ENCODE assay signal across 8 mouse cellular contexts in the genomic region with DNA sequence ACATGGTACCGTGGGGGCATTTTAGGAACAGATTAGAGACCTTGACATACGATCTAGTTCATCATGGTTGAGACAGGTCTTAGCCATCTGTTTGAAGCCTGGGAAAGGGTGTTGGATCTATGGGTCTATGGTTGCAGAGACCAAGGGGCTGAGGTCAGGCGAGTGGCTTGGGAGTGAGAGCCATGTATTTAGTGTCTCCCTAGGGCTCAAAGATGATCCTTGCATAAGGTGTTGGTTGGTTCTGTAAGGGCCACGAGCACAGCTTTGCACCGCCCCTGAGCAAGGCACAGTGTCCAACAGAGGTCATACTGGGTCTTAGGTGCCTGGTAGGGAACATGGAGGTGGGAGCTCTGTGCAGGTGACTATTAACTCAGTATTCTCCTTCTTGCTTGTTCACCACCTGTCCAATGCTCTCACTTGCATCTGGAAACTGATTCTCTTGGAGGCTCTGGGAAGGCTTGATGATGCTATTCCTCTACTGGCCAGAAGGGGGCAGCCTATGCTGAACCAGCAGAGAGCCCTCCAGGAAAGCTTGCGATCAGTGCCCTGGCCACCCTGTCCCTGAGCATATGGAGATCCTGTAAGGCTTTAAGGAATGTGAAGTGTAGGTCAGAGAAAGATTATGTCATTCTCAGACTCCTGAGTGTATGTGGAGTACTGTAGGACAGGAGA. TPM values are rescaled to one million over a fixed set of nuclear protein-coding genes. Genes with fewer than 3 reads are reported as not detected.
A peak's percentile ranks its signal among the peaks of the same experiment; 100 is the strongest.
DNase-seq lines count a peak whose midpoint lies in the region; ATAC-seq and TF ChIP-seq lines count a peak whose summit lies in the region.
"Had no signal": no experiment of that assay in that cellular context is flagged by ENCODE, and none has a peak within 500 bp of the region (broad histone marks: within the 10 kb centered on the region; RNA-seq: fewer than 3 reads in every experiment).

No protein-coding gene starts in this region.

- ATAC-seq in forebrain, postnatal 0 days, result no peak
- ATAC-seq in lung, embryonic 16.5 days (ENCODE audit: low read depth), result peak; percentile 27

- H3K27ac ChIP-seq in cerebellum, adult 2 months (ENCODE audit: insufficient read depth, low read length), result no peak overlapping the region
- H3K27ac ChIP-seq in forebrain, postnatal 0 days (ENCODE audit: low read depth, low read length), result peak overlapping the region; percentile 35; the same call in 1 of the 2 replicates
- peak overlapping the region; percentile 82; the same call in 1 of the 2 replicates for H3K27ac ChIP-seq in hindbrain, embryonic 10.5 days
- H3K27ac ChIP-seq in lung, embryonic 16.5 days (ENCODE audit: low read length), result peak overlapping the region; percentile 82

- no peaks in the 10 kb centered on the region for H3K36me3 ChIP-seq in forebrain, postnatal 0 days (ENCODE audit: insufficient read depth)
- no peaks in the 10 kb centered on the region for H3K36me3 ChIP-seq in hindbrain, embryonic 10.5 days
- H3K36me3 ChIP-seq in lung, embryonic 16.5 days (ENCODE audit: control insufficient read depth, insufficient read depth, low read length), result no peaks in the 10 kb centered on the region

- H3K9me3 ChIP-seq in forebrain, postnatal 0 days (ENCODE audit: low read length), result no peaks in the 10 kb centered on the region
- H3K9me3 ChIP-seq in hindbrain, embryonic 10.5 days, result no peaks in the 10 kb centered on the region
- H3K9me3 ChIP-seq in lung, embryonic 16.5 days (ENCODE audit: control insufficient read depth, low read length), result no peaks in the 10 kb centered on the region

- TF ChIP-seq CTCF in cerebellum, adult 2 months (IDR thresholded peaks at IDR 0.05; ENCODE audit: borderline replicate concordance, insufficient read depth, low read depth, low read length), result peak; percentile 82
- peak; percentile 83 for TF ChIP-seq CTCF in forebrain, postnatal 0 days (IDR thresholded peaks at IDR 0.05; ENCODE audit: low read depth)

- peak; percentile 72 for DNase-seq in ZHBTc4 (ENCODE audit: low read depth, low spot score)
- DNase-seq in cerebellum, adult 2 months, result peak; percentile 52 to 60
- DNase-seq in forebrain, postnatal 0 days, result peak; percentile 74
- peak; percentile 60 for DNase-seq in hindbrain, embryonic 10.5 days (ENCODE audit: low spot score)
- DNase-seq in layer of hippocampus, adult 8-10 months (ENCODE audit: low spot score in 2 of 2), result peak; percentile 34 to 70
- DNase-seq in right cerebral cortex, adult 18-20 months, result peak; percentile 48

- no peak overlapping the region for H3K4me3 ChIP-seq in cerebellum, adult 2 months (replicated peaks; ENCODE audit: insufficient read depth, low read depth, low read length)
- peak overlapping the region; percentile 44 for H3K4me3 ChIP-seq in forebrain, postnatal 0 days (ENCODE audit: low read depth, low read length)
- no peak overlapping the region for H3K4me3 ChIP-seq in hindbrain, embryonic 10.5 days
- peak overlapping the region; percentile 66; the same call in 1 of the 2 replicates for H3K4me3 ChIP-seq in lung, embryonic 16.5 days (ENCODE audit: low read length)

- peaks cover 3% of the 10 kb centered on the region; the same call in 1 of the 2 replicates for H3K4me1 ChIP-seq in cerebellum, adult 2 months (ENCODE audit: control insufficient read depth, insufficient read depth, low read length)
- H3K4me1 ChIP-seq in forebrain, postnatal 0 days (ENCODE audit: insufficient read depth), result peaks cover 11% of the 10 kb centered on the region
- H3K4me1 ChIP-seq in hindbrain, embryonic 10.5 days (replicated peaks), result peaks cover 24% of the 10 kb centered on the region
- H3K4me1 ChIP-seq in lung, embryonic 16.5 days (replicated peaks; ENCODE audit: control insufficient read depth, insufficient read depth, low read length), result peaks cover 23% of the 10 kb centered on the region

- WGBS in cerebellum, adult 2 months, result 36% methylated on average over 6 of the region's 6 CpGs
- 41% methylated on average over 6 of the region's 6 CpGs for WGBS in forebrain, postnatal 0 days
- 52% methylated on average over 6 of the region's 6 CpGs for WGBS in hindbrain, embryonic 10.5 days
- 39% methylated on average over 6 of the region's 6 CpGs for WGBS in lung, embryonic 16.5 days

- H3K27me3 ChIP-seq in cerebellum, adult 2 months (ENCODE audit: control insufficient read depth, insufficient read depth, low read length), result no peaks in the 10 kb centered on the region
- no peaks in the 10 kb centered on the region for H3K27me3 ChIP-seq in forebrain, postnatal 0 days (ENCODE audit: insufficient read depth, low read length)
- peaks cover 53% of the 10 kb centered on the region for H3K27me3 ChIP-seq in hindbrain, embryonic 10.5 days (ENCODE audit: insufficient read depth, poor library complexity, severe bottlenecking)
- H3K27me3 ChIP-seq in lung, embryonic 16.5 days (ENCODE audit: control insufficient read depth, insufficient read depth, low read depth, low read length), result no peaks in the 10 kb centered on the region

- H3K4me2 ChIP-seq in forebrain, postnatal 0 days (ENCODE audit: low read depth), result peak overlapping the region; percentile 81
- peak overlapping the region; percentile 80 for H3K4me2 ChIP-seq in lung, embryonic 16.5 days (ENCODE audit: low read depth, low read length)

- H3K9ac ChIP-seq in forebrain, postnatal 0 days, result no peak overlapping the region; the same call in 1 of the 2 replicates
- H3K9ac ChIP-seq in lung, embryonic 16.5 days (ENCODE audit: low read length), result 0 out of 2 replicates have a peak overlapping the region, but pooled peaks have one; percentile 77

- no peak for TF ChIP-seq POLR2A in cerebellum, adult 2 months (IDR thresholded peaks at IDR 0.05; ENCODE audit: borderline replicate concordance, insufficient read depth, low read length)

RNA-seq across cellular contexts. Expression of a gene that starts 1.0 kb away (rescaled TPM):
- 7.5 and 8.1 TPM in 2 replicates for polyA plus RNA-seq in cerebellum, adult 2 months (2012; rRNA removed)
- total RNA-seq in forebrain, postnatal 0 days (2014; rRNA removed), result 21.9 and 45.1 TPM in 2 replicates
- 19.1 and 25.7 TPM in 2 replicates for polyA plus RNA-seq in forebrain, postnatal 0 days (2015; fragmentation: Nextera tagmentation; extraction: Ambion mirVana)
- 1.2 and 2.3 TPM in 2 replicates for polyA plus RNA-seq in hindbrain, embryonic 10.5 days (2016; fragmentation: Nextera tagmentation; extraction: Ambion mirVana)
- total RNA-seq in layer of hippocampus, adult 8-10 months (2022), result 10 to 100 TPM; 10.1 to 14.5 (median 13.5) TPM
- 570 and 624 TPM in 2 replicates for polyA plus RNA-seq in lung, embryonic 16.5 days (2015; fragmentation: Nextera tagmentation; extraction: Ambion mirVana)
- total RNA-seq: neutrophil, adult 5-6 weeks had no signal

RNA-seq across cellular contexts. Expression of a gene that starts 59.7 kb away (rescaled TPM):
- 78.7 and 99.2 TPM in 2 replicates for polyA plus RNA-seq in cerebellum, adult 2 months (2012; rRNA removed)
- total RNA-seq in forebrain, postnatal 0 days (2014; rRNA removed), result 41.3 and 44.5 TPM in 2 replicates
- polyA plus RNA-seq in forebrain, postnatal 0 days (2015; fragmentation: Nextera tagmentation; extraction: Ambion mirVana), result 9.3 and 11.4 TPM in 2 replicates
- 8.6 and 16.3 TPM in 2 replicates for polyA plus RNA-seq in hindbrain, embryonic 10.5 days (2016; fragmentation: Nextera tagmentation; extraction: Ambion mirVana)
- 10 to 100 TPM; 43.7 to 45.3 (median 44.5) TPM for total RNA-seq in layer of hippocampus, adult 8-10 months (2022)
- polyA plus RNA-seq in lung, embryonic 16.5 days (2015; fragmentation: Nextera tagmentation; extraction: Ambion mirVana), result 8.3 and 9.1 TPM in 2 replicates

Comparison
In these comparisons a context has a peak if more than half of its experiments do, and no peak if none do; other contexts are left out.
1. H3K4me3 ChIP-seq: peak in forebrain, postnatal 0 days (single experiment) and lung, embryonic 16.5 days (single experiment); none in cerebellum, adult 2 months (single experiment) and hindbrain, embryonic 10.5 days (single experiment).
2. RNA of a gene that starts 1.0 kb away (polyA plus RNA-seq): 570 to 624 TPM in lung, embryonic 16.5 days; 19.1 to 25.7 TPM in forebrain, postnatal 0 days, 7.5 to 8.1 TPM in cerebellum, adult 2 months and 1.2 to 2.3 TPM in hindbrain, embryonic 10.5 days; every median in the first group is over 10 times any median in the second.
3. Peak in every context shown above with its lines, with median percentiles within 50 percentile points of each other: DNase-seq.